8 mouse cellular contexts compared by ENCODE assay signal in the genomic region with DNA sequence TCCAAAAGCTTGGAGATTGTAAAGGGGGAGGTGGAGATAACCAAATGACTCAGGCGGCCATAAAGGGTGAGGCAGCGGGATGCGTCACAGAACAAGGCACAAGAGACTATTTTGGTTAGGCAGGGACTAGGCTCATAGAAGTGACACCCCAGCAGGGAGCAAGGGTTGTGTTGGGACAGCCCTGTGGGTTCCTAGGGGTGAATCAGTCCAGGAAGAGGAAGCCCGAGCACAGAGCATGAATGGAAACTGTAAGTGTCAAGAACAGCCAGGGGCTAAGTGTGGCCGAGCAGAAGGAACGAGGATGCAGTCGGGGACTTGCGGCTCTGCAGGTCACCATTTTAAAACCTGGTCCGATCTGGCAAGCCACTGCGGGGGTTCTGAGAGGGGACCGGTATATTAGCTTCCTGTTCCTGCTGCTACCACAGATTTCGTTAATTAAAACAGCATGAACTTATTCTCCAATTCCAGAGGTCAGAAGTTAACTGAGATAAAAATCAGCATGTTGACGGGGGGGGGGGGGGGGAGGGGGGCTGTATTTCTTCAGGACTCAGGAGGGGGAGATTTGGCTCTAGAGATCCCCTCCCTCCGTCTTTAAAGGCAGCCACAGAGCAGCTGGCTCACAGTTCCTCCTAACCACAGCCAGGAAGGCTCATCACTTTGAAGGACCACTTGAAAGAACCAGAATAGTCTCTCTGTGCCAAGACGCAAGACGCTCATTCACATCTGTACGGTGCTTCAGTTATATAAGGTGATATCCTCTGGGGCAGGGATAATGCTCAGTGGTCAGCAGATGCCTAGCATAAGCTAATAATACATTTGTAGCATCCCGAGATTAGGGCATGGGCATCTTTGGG. TPM values are rescaled to one million over a fixed set of nuclear protein-coding genes. Genes with fewer than 3 reads are reported as not detected.
DNase-seq lines count a peak whose midpoint lies in the region; ATAC-seq lines count a peak whose summit lies in the region.

No protein-coding gene starts in this region.

- no peak overlapping the region for H3K27ac ChIP-seq in hindbrain, embryonic 13.5 days
- no peak overlapping the region for H3K27ac ChIP-seq in midbrain, embryonic 12.5 days (replicated peaks)

- 28% methylated on average over 18 of the region's 18 CpGs for WGBS in hindbrain, embryonic 13.5 days
- WGBS in midbrain, embryonic 12.5 days: 36% methylated on average over 18 of the region's 18 CpGs

- H3K9me3 ChIP-seq in hindbrain, embryonic 13.5 days: no peaks in the 10 kb centered on the region
- H3K9me3 ChIP-seq in midbrain, embryonic 12.5 days: no peaks in the 10 kb centered on the region

- peak overlapping the region; percentile 21; the same call in 1 of the 2 replicates for H3K4me2 ChIP-seq in hindbrain, embryonic 13.5 days
- H3K4me2 ChIP-seq in midbrain, embryonic 12.5 days (replicated peaks): peak overlapping the region; percentile 17

- no peaks in the 10 kb centered on the region for H3K36me3 ChIP-seq in hindbrain, embryonic 13.5 days
- H3K36me3 ChIP-seq in midbrain, embryonic 12.5 days: no peaks in the 10 kb centered on the region

- no peak for ATAC-seq in hindbrain, embryonic 13.5 days (ENCODE audit: low FRiP score)
- no peak for ATAC-seq in midbrain, embryonic 12.5 days (ENCODE audit: low FRiP score, low read depth)

- DNase-seq in cerebellum, postnatal 10 days: peak; percentile 38 to 47
- DNase-seq in cerebellum, adult 9-10 months: no peak
- DNase-seq in urinary bladder, postnatal 14 days (ENCODE audit: low spot score): peak; percentile 20
- DNase-seq in urinary bladder, adult 2 months (ENCODE audit: low spot score): no peak
- DNase-seq in thymus, postnatal 36 days: peak; percentile 15 to 39
- no peak for DNase-seq in left cerebral cortex, postnatal 14 days (ENCODE audit: low spot score in 2 of 2)

- intact Hi-C loops in left cerebral cortex, postnatal 14 days (cut with DNase I): no loop called here

- H3K4me3 ChIP-seq in hindbrain, embryonic 13.5 days: no peak overlapping the region
- H3K4me3 ChIP-seq in midbrain, embryonic 12.5 days: no peak overlapping the region

- peaks cover 16% of the 10 kb centered on the region for H3K4me1 ChIP-seq in hindbrain, embryonic 13.5 days (replicated peaks)
- peaks cover 13% of the 10 kb centered on the region; the same call in 1 of the 2 replicates for H3K4me1 ChIP-seq in midbrain, embryonic 12.5 days

- H3K27me3 ChIP-seq in hindbrain, embryonic 13.5 days: no peaks in the 10 kb centered on the region
- H3K27me3 ChIP-seq in midbrain, embryonic 12.5 days: peaks cover 11% of the 10 kb centered on the region

- H3K9ac ChIP-seq in hindbrain, embryonic 13.5 days: no peak overlapping the region
- H3K9ac ChIP-seq in midbrain, embryonic 12.5 days (replicated peaks): no peak overlapping the region

RNA-seq across cellular contexts. Expression of gene Acap2, which starts 34.6 kb away (rescaled TPM):
- 40.7 and 42.0 TPM in 2 replicates for polyA plus RNA-seq in urinary bladder, adult 2 months (2012; rRNA removed)
- 11.7 and 12.4 TPM in 2 replicates for polyA plus RNA-seq in hindbrain, embryonic 13.5 days (2015; fragmentation: Nextera tagmentation; extraction: Ambion mirVana)
- polyA plus RNA-seq in midbrain, embryonic 12.5 days (2016; fragmentation: Nextera tagmentation; extraction: Ambion mirVana): 22.8 and 24.4 TPM in 2 replicates
- 10 to 100 TPM; 90.5 to 99.9 TPM for total RNA-seq in left cerebral cortex, postnatal 14 days (2021)

RNA-seq across cellular contexts. Expression of gene Ppp1r2, which starts 39.4 kb away (rescaled TPM):
- 72.3 and 91.1 TPM in 2 replicates for polyA plus RNA-seq in urinary bladder, adult 2 months (2012; rRNA removed)
- 108 and 113 TPM in 2 replicates for polyA plus RNA-seq in hindbrain, embryonic 13.5 days (2015; fragmentation: Nextera tagmentation; extraction: Ambion mirVana)
- 96.6 and 98.6 TPM in 2 replicates for polyA plus RNA-seq in midbrain, embryonic 12.5 days (2016; fragmentation: Nextera tagmentation; extraction: Ambion mirVana)
- total RNA-seq in left cerebral cortex, postnatal 14 days (2021): 10 to 100 TPM; 70.6 to 78.2 TPM

Comparison
In these comparisons a context has a peak if more than half of its experiments do, and no peak if none do; other contexts are left out.
1. DNase-seq: peak in cerebellum, postnatal 10 days (2 of 2), urinary bladder, postnatal 14 days (single experiment) and thymus, postnatal 36 days (2 of 2); none in cerebellum, adult 9-10 months (single experiment), urinary bladder, adult 2 months (single experiment) and left cerebral cortex, postnatal 14 days (0 of 2).